Mouse (Mus musculus) heart, postnatal 0 days (tissue): ENCODE measurements around the gene Swap70. TPM values are rescaled to one million over a fixed set of nuclear protein-coding genes. Genes with fewer than 3 reads are reported as not detected.

Experiments
- ATAC-seq: fragments of 200-750 bp; cut with Nextera tagmentation; 2 replicates; pipeline ENCODE4 v1.8.0; 2017; ENCODE audit warnings: low read depth, moderate number of reproducible peaks, moderate library complexity; ENCODE audit not compliant: insufficient read depth
- DNase-seq: peaks from one replicate; pipeline ENCODE4 v3.0.0-alpha.2; 2016; ENCODE audit warnings: low spot score
- H3K27ac ChIP-seq: fragments of 300-500 bp; sonication (generic); 2 replicates; pipeline ENCODE4 v1.5.1; 2014; ENCODE audit warnings: low read depth, mild to moderate bottlenecking
- H3K27me3 ChIP-seq: fragments of 300-500 bp; sonication (generic); 2 replicates; pipeline ENCODE4 v1.6.1; 2014; ENCODE audit warnings: low read length, mixed read lengths; ENCODE audit not compliant: control insufficient read depth, insufficient read depth
- H3K36me3 ChIP-seq: fragments of 300-500 bp; sonication (generic); replicated peaks from 2 replicates; pipeline ENCODE4 v1.6.1; 2014; ENCODE audit warnings: low read length, mixed read lengths; ENCODE audit not compliant: control insufficient read depth, insufficient read depth
- H3K4me1 ChIP-seq: fragments of 300-500 bp; sonication (generic); 2 replicates; pipeline ENCODE4 v1.6.1; 2014; ENCODE audit warnings: antibody characterized with exemption; ENCODE audit not compliant: control insufficient read depth, insufficient read depth
- H3K4me2 ChIP-seq: fragments of 300-500 bp; sonication (generic); 2 replicates; pipeline ENCODE4 v1.6.1; 2014; ENCODE audit warnings: low read depth, mild to moderate bottlenecking, low read length, moderate library complexity
- H3K4me3 ChIP-seq: fragments of 300-500 bp; sonication (generic); 2 replicates; pipeline ENCODE4 v1.5.1; 2014; ENCODE audit warnings: low read depth, low read length
- H3K9ac ChIP-seq: fragments of 300-500 bp; sonication (generic); replicated peaks from 2 replicates; pipeline ENCODE4 v1.6.1; 2014; ENCODE audit warnings: low read depth, low read length, mixed read lengths
- H3K9me3 ChIP-seq: fragments of 300-500 bp; sonication (generic); replicated peaks from 2 replicates; pipeline ENCODE4 v1.6.1; 2016; ENCODE audit warnings: low read length; ENCODE audit not compliant: control insufficient read depth
- CTCF ChIP-seq: IDR thresholded peaks from 2 replicates; pipeline ENCODE4 v1.5.1; 2016; ENCODE audit warnings: antibody characterized with exemption, control low read depth, low read depth
- EP300 ChIP-seq: IDR thresholded peaks from 2 replicates; pipeline ENCODE4 v1.6.1; 2016; ENCODE audit warnings: antibody characterized with exemption, low read depth
- WGBS: fragments of 180-500 bp; shearing (Covaris S2); extraction: QIAGEN DNeasy Blood & Tissue Kit; methylation state at CpG from one replicate; pipeline ENCODE4 v1.1.7; 2014; 5-methylcytosine and 5-hydroxymethylcytosine counted together
- polyA plus RNA-seq: library from polyadenylated mRNA; unstranded; fragments of >200 nt; fragmentation: Nextera tagmentation; extraction: Ambion mirVana; gene quantifications from 2 replicates; pipeline ENCODE4 v1.2.1, GENCODE M21; 2015
- total RNA-seq: library from RNA; depleted of rRNA; stranded (reverse); fragments of >200 nt; gene quantifications from 2 replicates; pipeline ENCODE4 v1.2.3, GENCODE M21; 2014; ENCODE audit warnings: low replicate concordance

The Swap70 gene
- total and polyA plus RNA-seq, 2 experiments from 2014 or later = 12.9 to 16.9 TPM

DNA sequence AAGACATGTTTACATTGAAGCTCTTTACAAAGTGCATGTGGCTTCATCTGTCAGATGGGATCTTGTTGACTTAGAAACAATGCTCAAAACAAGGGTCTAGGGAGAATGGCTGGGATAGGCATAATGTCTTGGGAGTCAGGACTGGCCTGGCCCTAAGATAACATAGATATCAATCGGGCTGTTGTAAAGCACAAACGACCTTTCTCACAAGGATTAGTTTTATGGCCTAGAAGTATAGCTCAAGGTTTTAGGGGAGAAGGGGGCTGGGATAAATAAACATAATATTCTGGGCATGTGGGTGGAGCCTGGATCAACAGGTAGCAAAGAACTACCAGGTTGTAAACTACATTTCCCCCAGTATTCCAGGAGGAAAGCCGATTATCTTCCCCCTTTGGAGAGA, 10.5 kb upstream of the Swap70 start:
- H3K9ac ChIP-seq = no peak overlapping the region
- H3K9me3 ChIP-seq = peaks cover 13% of the 10 kb centered on the region
- TF ChIP-seq EP300 = no peak
- no peak for TF ChIP-seq CTCF
- 68% methylated on average over 3 of the region's 3 CpGs for WGBS
- ATAC-seq (no peak), DNase-seq (no peak)
- H3K4me1 ChIP-seq = no peaks in the 10 kb centered on the region
- H3K4me3 ChIP-seq = no peak overlapping the region
- H3K27me3 ChIP-seq = no peaks in the 10 kb centered on the region
- no peaks in the 10 kb centered on the region for H3K36me3 ChIP-seq
- H3K27ac ChIP-seq = no peak overlapping the region
- no peak overlapping the region for H3K4me2 ChIP-seq

DNA sequence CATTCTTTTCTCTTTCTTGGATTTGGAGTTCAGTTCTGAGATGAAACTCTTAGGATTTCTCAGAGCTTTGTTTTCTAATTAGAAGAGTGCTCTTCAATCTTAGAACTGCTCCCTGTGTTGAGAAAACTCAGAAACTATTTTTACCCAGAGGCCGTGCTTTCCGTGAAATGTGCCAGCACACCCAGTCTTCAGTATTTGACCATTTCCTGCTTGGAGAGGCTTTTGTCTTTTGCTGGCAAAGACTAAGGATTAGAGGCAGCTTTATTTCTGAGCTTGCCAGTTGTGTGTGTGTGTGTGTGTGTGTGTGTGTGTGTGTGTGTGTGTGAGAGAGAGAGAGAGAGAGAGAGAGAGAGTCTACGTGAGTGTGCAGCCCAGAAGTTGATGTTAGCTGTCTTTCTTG, 6.6 kb upstream of the Swap70 start:
- WGBS = 39% methylated on average over 3 of the region's 3 CpGs
- H3K36me3 ChIP-seq = no peaks in the 10 kb centered on the region
- H3K9me3 ChIP-seq = 0 out of 2 replicates have a peak, but pooled peaks cover 3% of the 10 kb centered on the region
- DNase-seq (peak; percentile 30), ATAC-seq (no peak)
- H3K27me3 ChIP-seq = no peaks in the 10 kb centered on the region
- no peaks in the 10 kb centered on the region for H3K4me1 ChIP-seq
- no peak for TF ChIP-seq CTCF
- no peak for TF ChIP-seq EP300
- H3K4me3 ChIP-seq = no peak overlapping the region
- no peak overlapping the region for H3K9ac ChIP-seq
- H3K4me2 ChIP-seq = no peak overlapping the region
- H3K27ac ChIP-seq = no peak overlapping the region

DNA sequence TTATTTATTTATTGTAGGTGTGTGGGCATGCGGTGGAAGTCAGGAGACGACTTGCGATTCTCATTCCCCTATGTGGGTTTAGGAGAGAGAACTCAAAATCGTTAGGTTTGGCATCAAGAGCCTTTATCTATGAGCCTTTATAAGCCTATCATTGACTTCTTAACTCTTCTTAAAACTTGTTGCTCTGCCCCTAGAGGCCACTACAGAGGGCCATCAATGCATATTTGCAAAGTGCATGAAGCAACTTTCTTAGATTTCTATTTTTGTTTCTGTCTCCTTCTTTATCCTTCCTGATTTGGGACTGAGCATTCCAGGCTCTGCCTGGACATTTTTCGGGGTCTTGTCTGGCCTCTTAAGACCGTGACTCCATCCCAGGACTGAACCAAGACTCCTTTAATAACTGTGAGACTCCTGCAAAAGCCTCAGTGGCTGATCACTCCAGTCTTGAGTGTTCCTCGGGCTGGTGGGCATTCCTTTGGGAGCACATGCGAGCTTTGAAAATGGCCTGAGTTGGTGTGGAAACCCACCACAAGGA, 393 bp upstream of the Swap70 start:
- Histone ChIP-seq H3K4me2 (peak overlapping the region; percentile 89), H3K27ac (peak overlapping the region; percentile 90), H3K4me1 (peaks cover 11% of the 10 kb centered on the region), H3K27me3 (no peaks in the 10 kb centered on the region), H3K9ac (peak overlapping the region; percentile 81), H3K4me3 (peak overlapping the region; percentile 76), H3K9me3 (no peaks in the 10 kb centered on the region), H3K36me3 (no peaks in the 10 kb centered on the region)
- TF ChIP-seq CTCF (peak; percentile 52), EP300 (no peak)
- DNase-seq (peak; percentile 47), ATAC-seq (peak; percentile 42)
- 16% methylated on average over 8 of the region's 8 CpGs for WGBS

DNA sequence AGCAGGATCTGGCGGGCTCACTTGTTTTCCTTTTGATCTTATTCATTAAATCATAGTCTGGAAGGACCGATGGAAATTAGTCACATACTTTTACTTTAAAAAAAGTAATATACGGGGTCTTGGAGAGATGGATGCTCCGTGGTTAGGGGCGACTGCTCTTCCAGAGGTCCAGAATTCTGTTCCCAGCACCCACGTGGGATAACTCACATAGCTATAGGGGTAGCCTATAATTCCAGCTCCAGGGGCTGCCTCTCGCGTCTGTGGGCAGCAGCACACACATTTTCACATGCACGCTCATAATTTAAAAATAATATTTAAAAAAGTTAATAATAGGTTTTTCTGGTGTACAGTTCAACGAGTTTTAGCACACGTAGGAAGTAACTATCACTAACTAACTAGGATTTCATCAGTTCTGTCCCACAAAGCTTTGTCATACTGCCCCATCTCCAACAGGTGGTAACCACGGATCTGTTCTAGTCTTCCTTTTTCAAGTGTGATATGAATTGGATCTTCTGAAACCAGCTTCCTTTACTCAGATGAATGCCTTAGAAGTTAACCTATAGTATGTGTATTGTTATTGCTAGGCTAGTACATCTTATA, 1.2 kb downstream of the Swap70 start:
- ATAC-seq (no peak), DNase-seq (no peak)
- peaks cover 7% of the 10 kb centered on the region; the same call in 1 of the 2 replicates for H3K36me3 ChIP-seq
- peaks cover 11% of the 10 kb centered on the region for H3K4me1 ChIP-seq
- H3K27me3 ChIP-seq = no peaks in the 10 kb centered on the region
- WGBS = 17% methylated on average over 12 of the region's 12 CpGs
- H3K4me3 ChIP-seq = peak overlapping the region; percentile 76
- H3K4me2 ChIP-seq = peak overlapping the region; percentile 89
- no peaks in the 10 kb centered on the region for H3K9me3 ChIP-seq
- TF ChIP-seq EP300 (no peak), CTCF (no peak)
- peak overlapping the region; percentile 81 for H3K9ac ChIP-seq
- H3K27ac ChIP-seq = peak overlapping the region; percentile 90; the same call in 1 of the 2 replicates

DNA sequence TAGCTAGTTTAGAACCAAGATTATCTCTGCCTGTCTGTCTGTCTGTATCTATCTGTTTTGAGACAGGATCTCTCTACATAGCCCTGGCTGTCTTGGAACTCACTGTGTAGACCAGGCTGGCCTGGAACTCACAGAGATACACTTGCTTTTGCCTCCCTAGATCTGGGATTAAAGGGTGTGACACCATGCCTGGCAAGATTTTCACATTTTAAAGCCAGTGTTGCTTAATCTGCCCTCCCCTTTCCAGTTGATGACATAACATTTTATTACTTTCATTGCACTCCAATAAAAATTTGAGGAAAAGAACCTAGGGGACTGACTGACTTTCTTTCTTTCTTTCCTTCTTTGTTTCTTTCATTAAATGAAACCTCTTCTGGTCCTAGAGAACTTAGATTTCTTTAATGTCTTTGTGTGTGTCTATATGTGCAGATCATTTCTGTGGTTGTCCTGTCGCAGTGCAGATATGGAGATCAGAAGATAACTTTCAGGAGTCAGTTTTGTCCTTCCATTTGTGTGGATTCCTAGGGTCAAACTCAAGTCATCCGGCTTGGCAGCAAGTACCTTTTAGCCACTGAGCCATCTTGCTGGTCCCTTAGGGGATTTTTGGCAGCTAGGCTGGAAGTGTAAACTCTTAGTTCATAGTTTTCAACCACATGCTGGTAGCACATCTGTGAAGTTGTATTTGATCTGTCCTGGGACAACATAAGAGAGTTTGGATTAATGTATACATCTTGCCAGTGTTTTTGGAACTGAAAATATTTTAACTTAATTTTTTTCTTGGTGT, 2.4 kb downstream of the Swap70 start:
- no peak for DNase-seq
- Histone ChIP-seq H3K27ac (no peak overlapping the region), H3K9ac (no peak overlapping the region), H3K4me3 (no peak overlapping the region), H3K36me3 (peaks cover 7% of the 10 kb centered on the region; the same call in 1 of the 2 replicates), H3K9me3 (no peaks in the 10 kb centered on the region), H3K4me1 (peaks cover 11% of the 10 kb centered on the region), H3K4me2 (no peak overlapping the region), H3K27me3 (no peaks in the 10 kb centered on the region)
- TF ChIP-seq CTCF (no peak), EP300 (no peak)
- ATAC-seq = no peak
- 65% methylated on average over 2 of the region's 2 CpGs for WGBS
